Mouse (Mus musculus): ENCODE data around the gene Mroh2a. TPM values are rescaled to one million over a fixed set of nuclear protein-coding genes. Genes with fewer than 3 reads are reported as not detected.

Mroh2a gene
- polyA plus RNA-seq, 1 experiment = 0.42 TPM

- Histone ChIP-seq H3K4me1 (ENCODE audit: control insufficient read depth, insufficient read depth, insufficient read length) (peaks cover 10% of the 10 kb centered on the region; the same call in 1 of the 2 replicates), H3K27ac (ENCODE audit: insufficient read depth, low read length) (no peak overlapping the region), H3K4me3 (ENCODE audit: extremely low read depth, insufficient read depth, insufficient read length) (no peak overlapping the region), H3K27me3 (ENCODE audit: control insufficient read depth, insufficient read depth, low read length) (no peaks in the 10 kb centered on the region), H3K36me3 (ENCODE audit: control insufficient read depth, insufficient read depth, low read length) (no peaks in the 10 kb centered on the region)
- no peak for TF ChIP-seq POLR2A (IDR thresholded peaks at IDR 0.05; ENCODE audit: low read depth, low read length)
- no peak for TF ChIP-seq CTCF (IDR thresholded peaks at IDR 0.05; ENCODE audit: extremely low read depth, insufficient read depth, insufficient read length, insufficient replicate concordance)
- 49% methylated on average over 8 of the region's 8 CpGs for WGBS
- no peak for DNase-seq (ENCODE audit: low read depth in 1 of 2, low spot score in 2 of 2)
These were observed 26.3 kb downstream of the Mroh2a start for GRCm38 (mm10) chr1:88253106-88253505.

- DNase-seq (ENCODE audit: low read depth in 1 of 2, low spot score in 2 of 2) = no peak
- H3K27me3 ChIP-seq (ENCODE audit: control insufficient read depth, insufficient read depth, low read length) = no peaks in the 10 kb centered on the region
- peaks cover 10% of the 10 kb centered on the region; the same call in 1 of the 2 replicates for H3K4me1 ChIP-seq (ENCODE audit: control insufficient read depth, insufficient read depth, insufficient read length)
- TF ChIP-seq CTCF (IDR thresholded peaks at IDR 0.05; ENCODE audit: extremely low read depth, insufficient read depth, insufficient read length, insufficient replicate concordance) = no peak
- TF ChIP-seq POLR2A (IDR thresholded peaks at IDR 0.05; ENCODE audit: low read depth, low read length) = no peak
- no peaks in the 10 kb centered on the region for H3K36me3 ChIP-seq (ENCODE audit: control insufficient read depth, insufficient read depth, low read length)
- no peak overlapping the region for H3K27ac ChIP-seq (ENCODE audit: insufficient read depth, low read length)
- WGBS = 66% methylated on average over 6 of the region's 6 CpGs
- no peak overlapping the region for H3K4me3 ChIP-seq (ENCODE audit: extremely low read depth, insufficient read depth, insufficient read length)
These were observed 26.8 kb downstream of the Mroh2a start for GRCm38 (mm10) chr1:88253540-88253939.

GRCm38 (mm10) chr1:88254793-88255465 lies 28.1 kb downstream of the Mroh2a start:
- Histone ChIP-seq H3K4me3 (ENCODE audit: extremely low read depth, insufficient read depth, insufficient read length) (no peak overlapping the region), H3K4me1 (ENCODE audit: control insufficient read depth, insufficient read depth, insufficient read length) (peaks cover 18% of the 10 kb centered on the region; the same call in 1 of the 2 replicates), H3K36me3 (ENCODE audit: control insufficient read depth, insufficient read depth, low read length) (no peaks in the 10 kb centered on the region), H3K27me3 (ENCODE audit: control insufficient read depth, insufficient read depth, low read length) (no peaks in the 10 kb centered on the region), H3K27ac (ENCODE audit: insufficient read depth, low read length) (no peak overlapping the region)
- TF ChIP-seq CTCF (IDR thresholded peaks at IDR 0.05; ENCODE audit: extremely low read depth, insufficient read depth, insufficient read length, insufficient replicate concordance) = no peak
- no peak for TF ChIP-seq POLR2A (IDR thresholded peaks at IDR 0.05; ENCODE audit: low read depth, low read length)
- DNase-seq (ENCODE audit: low read depth in 1 of 2, low spot score in 2 of 2) = no peak
- WGBS = 80% methylated on average over 12 of the region's 12 CpGs

GRCm38 (mm10) chr1:88255466-88255857 lies 28.7 kb downstream of the Mroh2a start:
- Histone ChIP-seq H3K4me3 (ENCODE audit: extremely low read depth, insufficient read depth, insufficient read length) (no peak overlapping the region), H3K4me1 (ENCODE audit: control insufficient read depth, insufficient read depth, insufficient read length) (peaks cover 21% of the 10 kb centered on the region; the same call in 1 of the 2 replicates), H3K36me3 (ENCODE audit: control insufficient read depth, insufficient read depth, low read length) (no peaks in the 10 kb centered on the region), H3K27me3 (ENCODE audit: control insufficient read depth, insufficient read depth, low read length) (no peaks in the 10 kb centered on the region), H3K27ac (ENCODE audit: insufficient read depth, low read length) (no peak overlapping the region)
- no peak for DNase-seq (ENCODE audit: low read depth in 1 of 2, low spot score in 2 of 2)
- 64% methylated on average over 2 of the region's 2 CpGs for WGBS
- TF ChIP-seq CTCF (IDR thresholded peaks at IDR 0.05; ENCODE audit: extremely low read depth, insufficient read depth, insufficient read length, insufficient replicate concordance) = no peak
- TF ChIP-seq POLR2A (IDR thresholded peaks at IDR 0.05; ENCODE audit: low read depth, low read length) = no peak

GRCm38 (mm10) chr1:88255989-88256754 lies 29.4 kb downstream of the Mroh2a start:
- 82% methylated on average over 13 of the region's 13 CpGs for WGBS
- no peaks in the 10 kb centered on the region for H3K27me3 ChIP-seq (ENCODE audit: control insufficient read depth, insufficient read depth, low read length)
- H3K36me3 ChIP-seq (ENCODE audit: control insufficient read depth, insufficient read depth, low read length) = no peaks in the 10 kb centered on the region
- no peak for TF ChIP-seq CTCF (IDR thresholded peaks at IDR 0.05; ENCODE audit: extremely low read depth, insufficient read depth, insufficient read length, insufficient replicate concordance)
- TF ChIP-seq POLR2A (IDR thresholded peaks at IDR 0.05; ENCODE audit: low read depth, low read length) = no peak
- peaks cover 21% of the 10 kb centered on the region; the same call in 1 of the 2 replicates for H3K4me1 ChIP-seq (ENCODE audit: control insufficient read depth, insufficient read depth, insufficient read length)
- DNase-seq (ENCODE audit: low read depth in 1 of 2, low spot score in 2 of 2) = no peak
- no peak overlapping the region for H3K4me3 ChIP-seq (ENCODE audit: extremely low read depth, insufficient read depth, insufficient read length)
- no peak overlapping the region for H3K27ac ChIP-seq (ENCODE audit: insufficient read depth, low read length)

GRCm38 (mm10) chr1:88256886-88257663 lies 30.3 kb downstream of the Mroh2a start:
- TF ChIP-seq CTCF (IDR thresholded peaks at IDR 0.05; ENCODE audit: extremely low read depth, insufficient read depth, insufficient read length, insufficient replicate concordance) = no peak
- TF ChIP-seq POLR2A (IDR thresholded peaks at IDR 0.05; ENCODE audit: low read depth, low read length) = no peak
- H3K4me1 ChIP-seq (ENCODE audit: control insufficient read depth, insufficient read depth, insufficient read length) = peaks cover 21% of the 10 kb centered on the region; the same call in 1 of the 2 replicates
- H3K4me3 ChIP-seq (ENCODE audit: extremely low read depth, insufficient read depth, insufficient read length) = no peak overlapping the region
- DNase-seq (ENCODE audit: low read depth in 1 of 2, low spot score in 2 of 2) = no peak
- WGBS = 81% methylated on average over 10 of the region's 10 CpGs
- no peaks in the 10 kb centered on the region for H3K36me3 ChIP-seq (ENCODE audit: control insufficient read depth, insufficient read depth, low read length)
- H3K27me3 ChIP-seq (ENCODE audit: control insufficient read depth, insufficient read depth, low read length) = no peaks in the 10 kb centered on the region
- no peak overlapping the region for H3K27ac ChIP-seq (ENCODE audit: insufficient read depth, low read length)
